Mouse (Mus musculus): ENCODE data around the gene Ier2. TPM values are rescaled to one million over a fixed set of nuclear protein-coding genes. Genes with fewer than 3 reads are reported as not detected.

The Ier2 gene
- polyA plus RNA-seq, 1 experiment from 2014 or later: 24.5 TPM

- H3K4me3 ChIP-seq: no peak overlapping the region
- ATAC-seq (ENCODE audit: low FRiP score, low read depth): no peak
- H3K27me3 ChIP-seq: no peaks in the 10 kb centered on the region
- H3K9me3 ChIP-seq: no peaks in the 10 kb centered on the region
- no peak overlapping the region for H3K4me2 ChIP-seq
- no peaks in the 10 kb centered on the region for H3K36me3 ChIP-seq
- no peak overlapping the region for H3K9ac ChIP-seq
- no peak overlapping the region for H3K27ac ChIP-seq (replicated peaks)
- WGBS: 53% methylated on average over 4 of the region's 4 CpGs
- H3K4me1 ChIP-seq (replicated peaks): peaks cover 49% of the 10 kb centered on the region
Observed at GRCm38 (mm10) chr8:84657680-84658079, 5.0 kb downstream of the Ier2 start.

- H3K27me3 ChIP-seq: no peaks in the 10 kb centered on the region
- H3K4me3 ChIP-seq: no peak overlapping the region
- no peak for ATAC-seq (ENCODE audit: low FRiP score, low read depth)
- H3K4me1 ChIP-seq (replicated peaks): peaks cover 47% of the 10 kb centered on the region
- H3K36me3 ChIP-seq: no peaks in the 10 kb centered on the region
- no peak overlapping the region for H3K9ac ChIP-seq
- H3K4me2 ChIP-seq: peak overlapping the region; percentile 51
- H3K9me3 ChIP-seq: no peaks in the 10 kb centered on the region
- H3K27ac ChIP-seq (replicated peaks): 0 out of 2 replicates have a peak overlapping the region, but pooled peaks have one; percentile 61
Observed at GRCm38 (mm10) chr8:84657203-84657602, 5.4 kb downstream of the Ier2 start.

DNA sequence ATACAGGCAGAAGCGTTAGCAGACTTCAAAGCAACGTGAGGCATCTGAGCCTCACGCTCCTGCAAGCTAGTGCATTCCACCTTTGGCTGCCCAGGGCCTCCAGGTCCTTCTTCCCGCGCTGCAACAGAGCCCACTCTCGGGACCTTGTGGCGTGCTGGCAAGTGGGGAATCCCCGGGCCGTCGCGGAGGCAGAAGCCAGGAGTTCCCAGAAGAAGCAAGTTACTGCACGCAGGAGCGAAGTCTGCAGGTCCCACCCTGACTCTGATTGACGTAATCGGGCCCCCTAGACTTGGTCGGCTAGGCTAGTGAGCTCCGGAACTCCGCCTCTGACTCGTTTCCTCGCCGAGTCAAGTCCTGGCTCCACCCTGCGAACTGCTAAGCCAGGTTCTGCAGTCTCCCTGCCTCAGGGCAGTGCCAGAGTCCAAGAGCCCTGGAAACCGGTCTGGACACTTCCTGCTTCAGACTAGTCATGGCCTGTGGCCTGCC is 6.0 kb downstream of the Ier2 start:
- peak overlapping the region; percentile 30 for H3K4me3 ChIP-seq
- peak overlapping the region; percentile 12; the same call in 1 of the 2 replicates for H3K9ac ChIP-seq
- ATAC-seq (ENCODE audit: low FRiP score, low read depth): 0 out of 2 replicates have a peak, but pooled peaks have one; percentile 13
- H3K27me3 ChIP-seq: no peaks in the 10 kb centered on the region
- H3K36me3 ChIP-seq: no peaks in the 10 kb centered on the region
- H3K4me1 ChIP-seq (replicated peaks): peaks cover 42% of the 10 kb centered on the region
- H3K9me3 ChIP-seq: no peaks in the 10 kb centered on the region
- 3% methylated on average over 23 of the region's 23 CpGs for WGBS
- H3K27ac ChIP-seq (replicated peaks): peak overlapping the region; percentile 61
- peak overlapping the region; percentile 51 for H3K4me2 ChIP-seq

DNA sequence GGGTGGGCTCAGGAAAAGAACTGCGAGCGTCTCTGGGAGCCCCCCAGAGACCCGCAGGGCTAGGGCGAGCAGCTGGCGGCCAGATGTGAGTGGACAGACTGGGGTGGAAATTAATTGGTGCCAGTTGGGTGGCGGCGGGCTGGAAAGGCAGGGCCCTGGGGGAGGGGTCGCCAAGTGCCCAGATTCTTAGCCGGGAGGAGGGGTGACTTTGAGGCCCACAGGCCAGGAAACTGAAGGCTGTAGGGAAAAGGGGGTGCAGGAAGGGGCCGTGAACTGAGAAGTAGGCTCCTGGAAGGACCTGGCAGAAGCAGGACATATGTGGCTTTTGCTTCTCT is 6.5 kb downstream of the Ier2 start:
- Histone ChIP-seq H3K9me3 (no peaks in the 10 kb centered on the region), H3K27me3 (no peaks in the 10 kb centered on the region), H3K4me3 (peak overlapping the region; percentile 30), H3K4me1 (replicated peaks) (peaks cover 36% of the 10 kb centered on the region), H3K27ac (replicated peaks) (peak overlapping the region; percentile 61), H3K9ac (peak overlapping the region; percentile 28; the same call in 1 of the 2 replicates), H3K36me3 (no peaks in the 10 kb centered on the region), H3K4me2 (peak overlapping the region; percentile 51)
- under 1% methylated on average over 10 of the region's 10 CpGs for WGBS
- ATAC-seq (ENCODE audit: low FRiP score, low read depth): no peak

- peak overlapping the region; percentile 30 for H3K4me3 ChIP-seq
- peak overlapping the region; percentile 51 for H3K4me2 ChIP-seq
- WGBS: 5% methylated on average over 13 of the region's 15 CpGs
- peaks cover 30% of the 10 kb centered on the region for H3K4me1 ChIP-seq (replicated peaks)
- H3K9ac ChIP-seq: 0 out of 2 replicates have a peak overlapping the region, but pooled peaks have one; percentile 28
- peak; percentile 75 for ATAC-seq (ENCODE audit: low FRiP score, low read depth)
- H3K9me3 ChIP-seq: no peaks in the 10 kb centered on the region
- H3K27me3 ChIP-seq: no peaks in the 10 kb centered on the region
- H3K36me3 ChIP-seq: no peaks in the 10 kb centered on the region
- peak overlapping the region; percentile 61 for H3K27ac ChIP-seq (replicated peaks)
Observed at GRCm38 (mm10) chr8:84655336-84656190, 7.1 kb downstream of the Ier2 start.

- no peak for ATAC-seq (ENCODE audit: low FRiP score, low read depth)
- Histone ChIP-seq H3K4me2 (no peak overlapping the region), H3K4me3 (no peak overlapping the region), H3K36me3 (no peaks in the 10 kb centered on the region), H3K9me3 (no peaks in the 10 kb centered on the region), H3K27ac (replicated peaks) (peak overlapping the region; percentile 61), H3K4me1 (replicated peaks) (peaks cover 25% of the 10 kb centered on the region), H3K9ac (no peak overlapping the region), H3K27me3 (no peaks in the 10 kb centered on the region)
- 36% methylated on average over 4 of the region's 4 CpGs for WGBS
Observed at GRCm38 (mm10) chr8:84654597-84654996, 8.1 kb downstream of the Ier2 start.

DNA sequence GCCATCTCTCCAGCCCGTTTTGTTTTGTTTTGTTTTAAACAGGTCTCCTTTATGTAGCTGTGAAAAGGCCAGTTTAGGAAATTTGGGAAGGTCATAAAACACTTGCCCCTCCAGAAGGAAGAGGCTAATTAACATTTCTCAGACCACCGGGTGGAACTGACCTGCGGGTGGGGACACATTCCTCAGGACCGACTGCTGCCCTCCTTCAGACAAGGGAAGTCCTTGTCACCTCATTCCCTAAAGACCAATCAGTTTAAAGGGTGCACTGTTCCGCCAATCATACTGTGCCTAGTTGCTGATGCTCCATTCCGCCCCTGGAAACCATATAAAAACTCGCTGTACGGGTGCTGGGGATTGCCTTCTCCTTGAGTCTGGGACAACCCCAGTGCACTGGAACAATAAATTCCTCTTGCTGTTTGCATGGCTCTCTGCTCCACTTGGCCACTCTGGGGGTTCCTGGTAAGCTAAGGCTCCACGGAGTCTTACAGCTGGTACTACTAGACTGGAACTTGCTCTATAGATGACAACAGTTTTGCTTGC is 9.5 kb downstream of the Ier2 start:
- WGBS: 67% methylated on average over 9 of the region's 9 CpGs
- H3K9ac ChIP-seq: no peak overlapping the region
- ATAC-seq (ENCODE audit: low FRiP score, low read depth): no peak
- H3K4me3 ChIP-seq: no peak overlapping the region
- no peaks in the 10 kb centered on the region for H3K9me3 ChIP-seq
- no peak overlapping the region for H3K27ac ChIP-seq (replicated peaks)
- H3K36me3 ChIP-seq: no peaks in the 10 kb centered on the region
- no peak overlapping the region for H3K4me2 ChIP-seq
- peaks cover 20% of the 10 kb centered on the region for H3K4me1 ChIP-seq (replicated peaks)
- H3K27me3 ChIP-seq: no peaks in the 10 kb centered on the region

DNA sequence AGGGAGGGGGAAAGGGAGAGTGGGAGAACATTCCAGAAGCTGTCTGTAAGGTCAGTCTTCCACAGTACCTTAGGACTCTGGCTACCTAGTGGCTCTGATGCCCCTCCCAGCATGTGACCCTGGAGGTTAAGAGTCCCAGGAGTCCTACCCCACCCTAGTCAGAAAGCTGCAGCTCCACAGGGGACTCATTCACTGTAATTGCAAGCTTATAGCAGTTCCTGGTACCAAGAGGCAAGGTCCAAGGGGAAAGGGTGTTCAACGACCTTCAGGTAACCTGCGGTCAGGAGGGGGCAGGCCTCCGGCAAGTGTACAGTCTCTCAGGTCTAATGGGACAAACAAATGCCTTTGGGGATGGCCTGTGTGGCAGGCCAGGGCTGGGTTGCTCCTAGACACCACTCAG is 12.4 kb downstream of the Ier2 start:
- 27% methylated on average over 3 of the region's 3 CpGs for WGBS
- H3K9me3 ChIP-seq: no peaks in the 10 kb centered on the region
- H3K27me3 ChIP-seq: no peaks in the 10 kb centered on the region
- ATAC-seq (ENCODE audit: low FRiP score, low read depth): 0 out of 2 replicates have a peak, but pooled peaks have one; percentile 23
- H3K4me3 ChIP-seq: no peak overlapping the region
- no peak overlapping the region for H3K4me2 ChIP-seq
- peaks cover 11% of the 10 kb centered on the region for H3K4me1 ChIP-seq (replicated peaks)
- peak overlapping the region; percentile 48; the same call in 1 of the 2 replicates for H3K27ac ChIP-seq (replicated peaks)
- no peaks in the 10 kb centered on the region for H3K36me3 ChIP-seq
- no peak overlapping the region for H3K9ac ChIP-seq

DNA sequence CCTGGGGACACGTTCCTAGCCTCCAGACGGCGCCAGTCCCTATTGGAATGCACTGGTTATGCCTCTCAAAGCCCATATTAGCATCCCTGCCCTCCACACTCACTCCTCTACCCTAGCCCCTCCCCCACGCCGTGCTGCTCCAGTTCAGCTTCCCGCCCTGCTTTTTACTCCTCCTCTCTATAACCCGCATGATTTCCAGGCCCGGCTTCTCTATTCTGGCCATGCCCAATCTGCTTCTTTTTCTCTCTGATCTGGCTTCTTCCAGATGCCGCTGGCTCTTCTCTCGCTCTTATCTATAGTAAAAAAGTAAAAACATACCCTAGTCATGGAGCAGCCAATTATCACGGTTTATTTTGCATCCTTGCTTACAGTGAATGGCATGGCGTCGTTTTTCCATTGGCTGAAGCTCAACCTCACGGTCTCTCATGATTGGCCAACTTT is 15.2 kb downstream of the Ier2 start:
- H3K9ac ChIP-seq: peak overlapping the region; percentile 30; the same call in 1 of the 2 replicates
- H3K4me2 ChIP-seq: peak overlapping the region; percentile 58
- H3K27me3 ChIP-seq: no peaks in the 10 kb centered on the region
- no peaks in the 10 kb centered on the region for H3K9me3 ChIP-seq
- H3K36me3 ChIP-seq: no peaks in the 10 kb centered on the region
- peaks cover 11% of the 10 kb centered on the region for H3K4me1 ChIP-seq (replicated peaks)
- 0 out of 2 replicates have a peak overlapping the region, but pooled peaks have one; percentile 3 for H3K27ac ChIP-seq (replicated peaks)
- H3K4me3 ChIP-seq: peak overlapping the region; percentile 30
- WGBS: 2% methylated on average over 14 of the region's 14 CpGs
- ATAC-seq (ENCODE audit: low FRiP score, low read depth): peak; percentile 76

DNA sequence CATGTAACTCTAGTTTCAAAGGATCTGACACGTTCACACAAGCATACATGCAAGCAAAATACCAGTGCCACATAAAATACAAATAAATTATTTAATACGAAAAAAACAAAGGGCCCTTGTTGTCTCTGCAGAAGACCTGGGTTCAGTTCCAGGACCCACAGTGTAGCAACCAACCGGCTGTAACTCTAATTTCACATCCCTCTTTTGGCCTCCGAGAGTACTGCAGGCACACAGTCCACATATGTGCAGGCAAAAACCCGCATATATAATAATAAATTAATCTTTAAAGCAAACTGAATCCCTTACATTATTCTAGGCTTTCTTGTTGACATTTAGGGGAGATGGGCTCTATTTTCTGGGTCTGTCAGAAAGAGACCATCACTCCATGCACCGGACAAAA is 15.9 kb downstream of the Ier2 start:
- Histone ChIP-seq H3K4me3 (no peak overlapping the region), H3K9ac (no peak overlapping the region), H3K27me3 (no peaks in the 10 kb centered on the region), H3K4me2 (peak overlapping the region; percentile 58), H3K27ac (replicated peaks) (no peak overlapping the region), H3K9me3 (no peaks in the 10 kb centered on the region), H3K36me3 (no peaks in the 10 kb centered on the region), H3K4me1 (replicated peaks) (peaks cover 11% of the 10 kb centered on the region)
- no peak for ATAC-seq (ENCODE audit: low FRiP score, low read depth)
- WGBS: 59% methylated on average over 6 of the region's 6 CpGs

- Histone ChIP-seq H3K27me3 (no peaks in the 10 kb centered on the region), H3K4me2 (no peak overlapping the region), H3K36me3 (no peaks in the 10 kb centered on the region), H3K27ac (replicated peaks) (no peak overlapping the region), H3K9ac (no peak overlapping the region), H3K4me3 (no peak overlapping the region), H3K9me3 (no peaks in the 10 kb centered on the region), H3K4me1 (replicated peaks) (peaks cover 18% of the 10 kb centered on the region)
- 79% methylated on average over 5 of the region's 5 CpGs for WGBS
- ATAC-seq (ENCODE audit: low FRiP score, low read depth): no peak
Observed at GRCm38 (mm10) chr8:84643019-84643418, 19.6 kb downstream of the Ier2 start.
